Mouse (Mus musculus): ENCODE results near the gene Crabp2. TPM values are rescaled to one million over a fixed set of nuclear protein-coding genes. Genes with fewer than 3 reads are reported as not detected.

Gene Crabp2
- polyA plus RNA-seq, 1 experiment from 2014 or later: 44.4 TPM

Other genes starting within 250 kb of the Crabp2 start
- gene Lrrc71, start 200.0 kb upstream of the Crabp2 start, polyA plus RNA-seq (2015; fragmentation: Nextera tagmentation; extraction: Ambion mirVana): 1.3 TPM in 2 replicates
- 1.3 and 1.4 TPM in 2 replicates for gene Ntrk1, start 153.5 kb upstream of the Crabp2 start, polyA plus RNA-seq (2015; fragmentation: Nextera tagmentation; extraction: Ambion mirVana)
- gene Insrr, start 151.7 kb upstream of the Crabp2 start, polyA plus RNA-seq (2015; fragmentation: Nextera tagmentation; extraction: Ambion mirVana): 0.43 and 0.86 TPM in 2 replicates
- gene Pear1, start 124.4 kb upstream of the Crabp2 start, polyA plus RNA-seq (2015; fragmentation: Nextera tagmentation; extraction: Ambion mirVana): 6.6 and 6.7 TPM in 2 replicates
- not detected in 2 replicates for gene Sh2d2a, start 101.9 kb upstream of the Crabp2 start, polyA plus RNA-seq (2015; fragmentation: Nextera tagmentation; extraction: Ambion mirVana)
- gene Prcc, start 63.1 kb upstream of the Crabp2 start, polyA plus RNA-seq (2015; fragmentation: Nextera tagmentation; extraction: Ambion mirVana): 15.3 and 16.3 TPM in 2 replicates
- 144 and 154 TPM in 2 replicates for gene Hdgf, start 42.3 kb upstream of the Crabp2 start, polyA plus RNA-seq (2015; fragmentation: Nextera tagmentation; extraction: Ambion mirVana)
- 47.8 and 51.6 TPM in 2 replicates for gene Mrpl24, start 29.2 kb upstream of the Crabp2 start, polyA plus RNA-seq (2015; fragmentation: Nextera tagmentation; extraction: Ambion mirVana)
- gene Isg20l2, start 18.4 kb upstream of the Crabp2 start, polyA plus RNA-seq (2015; fragmentation: Nextera tagmentation; extraction: Ambion mirVana): 24.9 and 28.6 TPM in 2 replicates
- 20.5 and 23.2 TPM in 2 replicates for gene Rrnad1, start 17.9 kb upstream of the Crabp2 start, polyA plus RNA-seq (2015; fragmentation: Nextera tagmentation; extraction: Ambion mirVana)
- gene Nes, start 22.4 kb downstream of the Crabp2 start, polyA plus RNA-seq (2015; fragmentation: Nextera tagmentation; extraction: Ambion mirVana): 14.1 and 21.8 TPM in 2 replicates
- gene Bcan, start 51.6 kb downstream of the Crabp2 start, polyA plus RNA-seq (2015; fragmentation: Nextera tagmentation; extraction: Ambion mirVana): 51.5 and 96.9 TPM in 2 replicates
- gene Hapln2, start 78.9 kb downstream of the Crabp2 start, polyA plus RNA-seq (2015; fragmentation: Nextera tagmentation; extraction: Ambion mirVana): 0.37 and 0.74 TPM in 2 replicates
- gene Gpatch4, start 94.4 kb downstream of the Crabp2 start, polyA plus RNA-seq (2015; fragmentation: Nextera tagmentation; extraction: Ambion mirVana): 30.4 and 35.9 TPM in 2 replicates
- gene Naxe, start 109.8 kb downstream of the Crabp2 start, polyA plus RNA-seq (2015; fragmentation: Nextera tagmentation; extraction: Ambion mirVana): 148 and 166 TPM in 2 replicates
- not detected in 2 replicates for gene Ttc24, start 129.6 kb downstream of the Crabp2 start, polyA plus RNA-seq (2015; fragmentation: Nextera tagmentation; extraction: Ambion mirVana)
- gene Iqgap3, start 133.3 kb downstream of the Crabp2 start, polyA plus RNA-seq (2015; fragmentation: Nextera tagmentation; extraction: Ambion mirVana): 1.8 and 2.3 TPM in 2 replicates
- gene Mef2d, start 193.7 kb downstream of the Crabp2 start, polyA plus RNA-seq (2015; fragmentation: Nextera tagmentation; extraction: Ambion mirVana): 21.6 and 22.5 TPM in 2 replicates

Measured in midbrain, embryonic 16.5 days (tissue).